Mouse (Mus musculus): ENCODE data around the gene Gimap3.

Gene Gimap3

GRCm38 (mm10) chr6:48770696-48771095 is at the start of gene Gimap3:
Gimap3 (minus strand) TSS chr6:48770851.
- DNase-seq (ENCODE audit: low read depth, low spot score), result no peak

GRCm38 (mm10) chr6:48817815-48818214 is 47.2 kb upstream of the Gimap3 start:
- peak; percentile 79 for DNase-seq (ENCODE audit: low read depth, low spot score)

GRCm38 (mm10) chr6:48815013-48815412 is 44.4 kb upstream of the Gimap3 start:
- no peak for DNase-seq (ENCODE audit: low read depth, low spot score)

GRCm38 (mm10) chr6:48809494-48810219 is 39.0 kb upstream of the Gimap3 start:
- DNase-seq (ENCODE audit: low read depth, low spot score), result no peak

GRCm38 (mm10) chr6:48806746-48807145 is 36.1 kb upstream of the Gimap3 start:
- no peak for DNase-seq (ENCODE audit: low read depth, low spot score)

- DNase-seq (ENCODE audit: low read depth, low spot score), result no peak
These were observed 33.7 kb upstream of the Gimap3 start for GRCm38 (mm10) chr6:48804346-48804745.

- no peak for DNase-seq (ENCODE audit: low read depth, low spot score)
These were observed 32.9 kb upstream of the Gimap3 start for GRCm38 (mm10) chr6:48803406-48804051.

GRCm38 (mm10) chr6:48801897-48802296 is 31.2 kb upstream of the Gimap3 start:
- DNase-seq (ENCODE audit: low read depth, low spot score), result no peak

- DNase-seq (ENCODE audit: low read depth, low spot score), result no peak
These were observed 17.2 kb upstream of the Gimap3 start for GRCm38 (mm10) chr6:48787867-48788266.

GRCm38 (mm10) chr6:48785601-48786000 is 14.9 kb upstream of the Gimap3 start:
- DNase-seq (ENCODE audit: low read depth, low spot score), result no peak

- no peak for DNase-seq (ENCODE audit: low read depth, low spot score)
These were observed 14.5 kb upstream of the Gimap3 start for GRCm38 (mm10) chr6:48785189-48785588.

GRCm38 (mm10) chr6:48784406-48784805 is 13.8 kb upstream of the Gimap3 start:
- DNase-seq (ENCODE audit: low read depth, low spot score), result no peak

GRCm38 (mm10) chr6:48772030-48772429 is 1.4 kb upstream of the Gimap3 start:
- peak; percentile 78 for DNase-seq (ENCODE audit: low read depth, low spot score)

- no peak for DNase-seq (ENCODE audit: low read depth, low spot score)
These were observed 1.7 kb downstream of the Gimap3 start for GRCm38 (mm10) chr6:48768933-48769332.

GRCm38 (mm10) chr6:48768178-48768869 is 2.3 kb downstream of the Gimap3 start:
- DNase-seq (ENCODE audit: low read depth, low spot score), result no peak

GRCm38 (mm10) chr6:48764496-48764895 is 6.2 kb downstream of the Gimap3 start:
- DNase-seq (ENCODE audit: low read depth, low spot score), result no peak

- no peak for DNase-seq (ENCODE audit: low read depth, low spot score)
These were observed 6.9 kb downstream of the Gimap3 start for GRCm38 (mm10) chr6:48763567-48764270.

- no peak for DNase-seq (ENCODE audit: low read depth, low spot score)
These were observed 23.3 kb downstream of the Gimap3 start for GRCm38 (mm10) chr6:48747091-48747966.

GRCm38 (mm10) chr6:48745959-48746889 is 24.4 kb downstream of the Gimap3 start, which contains the start of gene Gimap5:
Gimap5 (plus strand) TSS chr6:48746197.
- DNase-seq (ENCODE audit: low read depth, low spot score), result no peak

GRCm38 (mm10) chr6:48745490-48745889 is 25.2 kb downstream of the Gimap3 start:
- DNase-seq (ENCODE audit: low read depth, low spot score), result no peak
